Mouse (Mus musculus): ENCODE results near the gene Id4. TPM values are rescaled to one million over a fixed set of nuclear protein-coding genes. Genes with fewer than 3 reads are reported as not detected.

Id4 gene
- total RNA-seq, 2 experiments from 2014 or later = 41.2 to 44.4 TPM

DNA sequence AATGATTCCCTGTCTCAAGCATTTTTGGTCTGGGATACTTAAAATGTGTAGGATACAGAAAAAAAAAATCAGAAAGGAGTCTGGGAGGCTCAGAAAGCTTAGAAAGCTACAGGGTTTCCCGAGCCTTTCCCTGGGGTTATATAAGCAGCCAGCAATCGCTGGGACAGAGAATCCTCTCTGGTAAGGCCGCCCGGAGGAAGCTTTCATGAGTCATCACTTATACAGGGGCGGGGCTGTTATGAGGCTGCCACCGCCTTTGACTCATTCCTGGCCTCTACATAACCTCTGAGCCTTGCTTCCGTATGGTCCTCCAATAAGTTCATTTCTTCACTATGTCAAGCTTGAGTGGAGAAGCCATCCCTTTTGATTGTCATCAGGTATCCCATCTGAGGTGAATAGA lies 53.5 kb downstream of the Id4 start:
- DNase-seq (ENCODE audit: low spot score in 2 of 2) = no peak

Measured in layer of hippocampus, postnatal 14 days (tissue).